Mouse (Mus musculus) liver, embryonic 15.5 days (tissue): ENCODE measurements around the gene Nr1d2. TPM values are rescaled to one million over a fixed set of nuclear protein-coding genes. Genes with fewer than 3 reads are reported as not detected.
"Not testable (repeated sequence)": the region's sequence is repeated elsewhere in the genome, so short reads cannot be mapped to it uniquely, and the experiment has no call there.

ENCODE experiments used
- ATAC-seq: fragments of 200-750 bp; cut with Nextera tagmentation; 2 replicates; pipeline ENCODE4 v1.8.0; 2017; ENCODE audit warnings: moderate number of reproducible peaks, mild to moderate bottlenecking, moderate library complexity; ENCODE audit not compliant: insufficient read depth
- H3K27ac ChIP-seq: fragments of 300-500 bp; sonication (generic); replicated peaks from 2 replicates; pipeline ENCODE4 v1.5.1; 2015; ENCODE audit warnings: mild to moderate bottlenecking, inconsistent platforms
- H3K27me3 ChIP-seq: fragments of 300-500 bp; sonication (generic); 2 replicates; pipeline ENCODE4 v1.6.1; 2015; ENCODE audit warnings: mild to moderate bottlenecking, inconsistent platforms
- H3K36me3 ChIP-seq: fragments of 300-500 bp; sonication (generic); replicated peaks from 2 replicates; pipeline ENCODE4 v1.6.1; 2015; ENCODE audit warnings: moderate library complexity, mild to moderate bottlenecking, inconsistent platforms
- H3K4me1 ChIP-seq: fragments of 300-500 bp; sonication (generic); replicated peaks from 2 replicates; pipeline ENCODE4 v1.6.1; 2015; ENCODE audit warnings: inconsistent platforms
- H3K4me2 ChIP-seq: fragments of 300-500 bp; sonication (generic); 2 replicates; pipeline ENCODE4 v1.6.1; 2015; ENCODE audit warnings: moderate library complexity, mild to moderate bottlenecking, inconsistent platforms
- H3K4me3 ChIP-seq: fragments of 300-500 bp; sonication (generic); replicated peaks from 2 replicates; pipeline ENCODE4 v1.5.1; 2015; ENCODE audit warnings: mild to moderate bottlenecking, inconsistent platforms
- H3K9ac ChIP-seq: fragments of 300-500 bp; sonication (generic); 2 replicates; pipeline ENCODE4 v1.6.1; 2015; ENCODE audit warnings: moderate library complexity, mild to moderate bottlenecking, inconsistent platforms
- H3K9me3 ChIP-seq: fragments of 300-500 bp; sonication (generic); replicated peaks from 2 replicates; pipeline ENCODE4 v1.6.1; 2016; ENCODE audit warnings: inconsistent platforms
- WGBS: fragments of 180-500 bp; shearing (Covaris S2); methylation state at CpG from one replicate; pipeline ENCODE4 v1.1.7; 2015; ENCODE audit warnings: mixed read lengths; ENCODE audit not compliant: insufficient replicate concordance; 5-methylcytosine and 5-hydroxymethylcytosine counted together
- polyA plus RNA-seq: library from polyadenylated mRNA; unstranded; fragments of >200 nt; fragmentation: Nextera tagmentation; extraction: Ambion mirVana; gene quantifications from 2 replicates; pipeline ENCODE4 v1.2.1, GENCODE M21; 2015

Gene Nr1d2
- 1.5 TPM in 2 replicates for polyA plus RNA-seq

DNA sequence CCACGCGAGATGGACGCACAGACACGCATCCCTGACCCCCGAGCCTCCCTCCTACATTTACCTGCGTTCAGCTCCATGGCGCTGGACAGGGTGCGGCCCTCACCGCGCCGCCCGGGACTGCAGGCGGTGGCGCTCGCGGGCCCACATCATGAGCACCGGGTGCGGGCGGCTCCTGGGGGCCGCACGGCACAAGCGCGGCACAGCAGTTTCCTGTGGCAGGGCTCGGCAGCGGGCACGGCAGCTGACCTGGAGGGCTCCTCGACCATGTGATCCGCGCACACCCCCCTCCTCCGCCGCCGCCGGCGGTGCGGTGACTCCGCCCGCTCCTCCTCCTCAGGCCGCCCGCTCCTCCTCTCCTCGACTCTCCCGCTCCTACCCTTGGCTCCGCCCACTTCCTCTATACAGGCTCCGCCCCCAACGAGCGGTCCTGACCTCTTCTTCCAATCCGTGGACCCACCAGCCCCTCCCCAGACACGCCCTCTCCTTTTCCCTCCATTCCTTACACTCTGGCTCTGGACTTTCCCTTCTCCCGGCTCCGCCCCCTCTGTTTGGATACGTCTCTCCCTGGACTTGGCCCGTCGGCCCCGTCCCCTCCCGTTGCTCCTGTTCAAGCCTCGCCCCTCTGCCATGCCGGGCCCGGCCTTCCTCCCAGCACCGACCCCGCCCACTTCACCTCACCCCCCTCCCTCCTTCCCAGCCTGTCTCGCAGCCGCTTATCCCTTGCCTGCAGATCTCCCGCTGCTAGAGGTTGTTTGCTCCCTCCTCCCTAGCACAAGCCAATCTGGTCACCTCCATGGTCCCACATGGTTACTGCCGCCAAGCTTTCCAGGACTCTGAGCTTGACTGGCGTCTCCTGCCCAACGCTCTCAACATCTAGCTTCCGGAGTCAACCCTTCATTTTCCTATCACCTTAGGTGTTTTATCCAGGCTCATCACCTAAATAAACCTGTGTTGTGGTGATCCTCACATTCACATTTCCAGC, at the start of gene Nr1d2:
Gene Nr1d2, minus strand, starts transcription at position 378 of the 982 bp plus-strand sequence.
- peak within 1 kb of the TSS; percentile 98 for H3K4me2 ChIP-seq
- H3K4me1 ChIP-seq = peaks cover 21% of the 10 kb centered on the region
- no peaks in the 10 kb centered on the region for H3K27me3 ChIP-seq

GRCm38 (mm10) chr14:18287391-18287790, 48.5 kb upstream of the Nr1d2 start:
- no peak overlapping the region for H3K9ac ChIP-seq
- no peak overlapping the region for H3K27ac ChIP-seq
- 68% methylated on average over 2 of the region's 2 CpGs for WGBS
- no peaks in the 10 kb centered on the region for H3K4me1 ChIP-seq
- ATAC-seq = no peak
- H3K4me2 ChIP-seq = no peak overlapping the region
- no peaks in the 10 kb centered on the region for H3K27me3 ChIP-seq
- H3K36me3 ChIP-seq = peaks cover 4% of the 10 kb centered on the region; the same call in 1 of the 2 replicates
- H3K4me3 ChIP-seq = no peak overlapping the region
- H3K9me3 ChIP-seq = no peaks in the 10 kb centered on the region

More for the DNA sequence above, at the start of gene Nr1d2:
- peak within 1 kb of the TSS; percentile 74 for H3K4me3 ChIP-seq
- H3K9me3 ChIP-seq = no peaks in the 10 kb centered on the region
- peak; percentile 83 for ATAC-seq
- peak within 1 kb of the TSS; percentile 60 for H3K9ac ChIP-seq
- WGBS = under 1% methylated on average over 56 of the region's 66 CpGs
- peak within 1 kb of the TSS; percentile 71 for H3K27ac ChIP-seq
- H3K36me3 ChIP-seq = no peaks in the 10 kb centered on the region

GRCm38 (mm10) chr14:18286441-18286840, 47.5 kb upstream of the Nr1d2 start:
- Histone ChIP-seq H3K9ac (no peak overlapping the region), H3K36me3 (peaks cover 6% of the 10 kb centered on the region; the same call in 1 of the 2 replicates), H3K27me3 (no peaks in the 10 kb centered on the region), H3K4me3 (no peak overlapping the region), H3K4me1 (no peaks in the 10 kb centered on the region), H3K27ac (no peak overlapping the region), H3K4me2 (no peak overlapping the region), H3K9me3 (no peaks in the 10 kb centered on the region)
- ATAC-seq = no peak
- whole genome bisulfite sequencing = 78% methylated on average over 2 of the region's 2 CpGs

DNA sequence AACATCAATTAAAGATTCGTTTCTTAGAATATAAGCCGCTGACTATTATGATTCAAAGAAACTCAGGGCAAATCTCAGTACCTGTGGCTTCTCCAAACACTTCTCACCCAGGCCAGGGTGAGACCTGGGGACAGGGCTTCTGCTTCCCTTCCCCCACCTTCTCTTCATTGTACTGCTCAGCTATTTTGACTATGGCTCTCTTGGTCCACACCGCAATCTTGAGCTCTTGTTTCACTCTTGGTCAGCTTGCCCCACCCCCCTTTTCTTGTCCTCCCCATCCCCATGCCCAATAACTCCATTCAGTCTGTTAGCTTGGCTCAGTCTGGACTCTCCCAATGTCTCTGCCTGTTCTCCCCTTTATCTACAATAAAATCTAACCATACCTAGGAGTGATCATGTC, 46.5 kb upstream of the Nr1d2 start:
- Histone ChIP-seq H3K27me3 (no peaks in the 10 kb centered on the region), H3K36me3 (peaks cover 8% of the 10 kb centered on the region; the same call in 1 of the 2 replicates), H3K9me3 (no peaks in the 10 kb centered on the region), H3K4me3 (no peak overlapping the region), H3K9ac (no peak overlapping the region), H3K27ac (no peak overlapping the region), H3K4me1 (no peaks in the 10 kb centered on the region), H3K4me2 (no peak overlapping the region)
- 84% methylated on average over 3 of the region's 3 CpGs for WGBS
- no peak for ATAC-seq

GRCm38 (mm10) chr14:18284581-18284980, 45.7 kb upstream of the Nr1d2 start:
- Histone ChIP-seq H3K9me3 (no peaks in the 10 kb centered on the region), H3K4me3 (no peak overlapping the region), H3K4me1 (no peaks in the 10 kb centered on the region), H3K27ac (no peak overlapping the region), H3K9ac (no peak overlapping the region), H3K36me3 (peaks cover 13% of the 10 kb centered on the region), H3K27me3 (no peaks in the 10 kb centered on the region), H3K4me2 (no peak overlapping the region)
- ATAC-seq = no peak
- WGBS = 64% methylated on average over 2 of the region's 2 CpGs

DNA sequence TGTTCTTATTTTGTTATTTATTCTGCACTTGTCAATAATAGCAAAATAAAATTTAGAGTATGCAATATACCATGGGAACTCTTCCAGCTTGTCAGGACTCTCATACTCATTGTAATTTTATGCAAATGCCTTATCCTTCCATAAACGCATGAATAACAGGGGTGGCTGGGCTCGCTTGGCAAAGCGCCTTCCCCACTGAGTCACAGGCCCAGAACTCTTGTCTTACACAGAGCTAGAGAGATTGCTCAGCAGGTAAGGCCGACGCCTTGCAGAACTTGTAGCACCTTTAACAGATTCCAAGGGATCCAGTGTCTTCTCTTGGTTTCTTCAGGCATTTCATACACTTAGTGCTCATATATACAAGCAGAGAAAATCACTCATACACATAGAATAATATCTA, 41.4 kb upstream of the Nr1d2 start:
- ATAC-seq = no peak
- WGBS = 83% methylated on average over 5 of the region's 5 CpGs
- no peaks in the 10 kb centered on the region for H3K4me1 ChIP-seq
- no peak overlapping the region for H3K27ac ChIP-seq
- peaks cover 37% of the 10 kb centered on the region for H3K36me3 ChIP-seq
- H3K4me3 ChIP-seq = no peak overlapping the region
- no peak overlapping the region for H3K9ac ChIP-seq
- no peak overlapping the region for H3K4me2 ChIP-seq
- H3K9me3 ChIP-seq = no peaks in the 10 kb centered on the region
- H3K27me3 ChIP-seq = no peaks in the 10 kb centered on the region

GRCm38 (mm10) chr14:18274526-18274925, 35.6 kb upstream of the Nr1d2 start:
- peaks cover 24% of the 10 kb centered on the region for H3K36me3 ChIP-seq
- no peak overlapping the region for H3K9ac ChIP-seq
- no peaks in the 10 kb centered on the region for H3K9me3 ChIP-seq
- WGBS = 70% methylated on average over 1 of the region's 1 CpGs
- H3K4me2 ChIP-seq = no peak overlapping the region
- H3K27ac ChIP-seq = no peak overlapping the region
- H3K4me3 ChIP-seq = no peak overlapping the region
- ATAC-seq = no peak
- H3K4me1 ChIP-seq = peaks cover 12% of the 10 kb centered on the region
- no peaks in the 10 kb centered on the region for H3K27me3 ChIP-seq

GRCm38 (mm10) chr14:18271666-18272065, 32.7 kb upstream of the Nr1d2 start:
- Histone ChIP-seq H3K27me3 (no peaks in the 10 kb centered on the region), H3K4me3 (peak overlapping the region; percentile 85), H3K4me2 (peak overlapping the region; percentile 90), H3K27ac (peak overlapping the region; percentile 87), H3K4me1 (peaks cover 17% of the 10 kb centered on the region), H3K9me3 (no peaks in the 10 kb centered on the region), H3K9ac (peak overlapping the region; percentile 87), H3K36me3 (peaks cover 19% of the 10 kb centered on the region)
- WGBS = 2% methylated on average over 7 of the region's 7 CpGs
- no peak for ATAC-seq

DNA sequence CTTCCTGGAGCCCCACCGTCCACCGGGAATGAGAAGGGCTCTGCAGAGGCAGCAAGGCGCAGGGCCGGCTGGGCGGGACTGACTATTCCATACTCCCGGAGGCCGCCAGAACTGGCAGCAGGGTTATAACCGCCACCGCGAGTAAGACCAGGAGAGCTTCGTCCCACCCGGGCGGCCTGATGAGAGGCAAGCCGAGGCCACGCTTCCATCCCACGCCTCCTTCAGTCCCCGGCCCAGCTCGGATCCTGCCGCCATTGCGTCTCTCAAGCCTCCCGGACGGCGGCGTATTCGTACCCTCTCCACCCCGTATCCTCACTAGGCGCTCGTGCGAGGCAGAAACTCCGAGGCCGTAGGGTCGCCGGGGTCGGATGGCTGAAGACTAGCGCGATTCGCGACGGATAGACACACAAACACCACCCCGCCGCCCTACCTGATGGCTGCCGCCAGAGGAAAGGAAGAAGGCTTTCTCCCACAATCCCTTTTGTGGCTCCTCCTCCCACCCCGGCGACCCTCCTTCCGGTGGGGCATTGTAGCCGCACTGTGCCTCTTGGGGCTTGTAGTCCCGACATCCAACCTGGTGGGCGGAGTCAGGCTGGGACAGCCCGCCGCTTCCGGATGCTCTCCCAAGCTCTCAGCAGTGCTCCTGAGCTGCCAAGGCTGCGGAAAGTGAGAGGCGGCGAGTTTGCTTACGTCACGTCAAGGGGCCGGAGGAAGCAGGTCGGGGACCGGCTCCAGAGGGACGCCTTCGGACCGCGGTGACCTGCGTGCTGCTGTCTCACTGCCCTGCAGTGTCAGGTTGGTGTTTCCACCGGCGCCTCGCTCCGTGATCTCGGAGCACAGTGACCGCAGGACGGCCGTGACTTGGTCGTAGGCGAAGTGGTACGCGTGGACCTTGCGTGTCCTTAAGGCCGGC, 31.9 kb upstream of the Nr1d2 start, which contains the start of the genes Nkiras1 and Rpl15:
Gene Nkiras1, plus strand, starts transcription at position 608 of the 913 bp plus-strand sequence.
Gene Rpl15, minus strand, starts transcription at position 863 of the 913 bp plus-strand sequence.
- Histone ChIP-seq H3K27ac (peak within 1 kb of the TSS; percentile 87), H3K9ac (peak within 1 kb of the TSS; percentile 87), H3K4me2 (peak within 1 kb of the TSS; percentile 90), H3K4me3 (peak within 1 kb of the TSS; percentile 85), H3K36me3 (peaks cover 23% of the 10 kb centered on the region), H3K9me3 (no peaks in the 10 kb centered on the region), H3K4me1 (peaks cover 17% of the 10 kb centered on the region), H3K27me3 (no peaks in the 10 kb centered on the region)
- ATAC-seq = peak; percentile 100
- WGBS = under 1% methylated on average over 78 of the region's 78 CpGs

DNA sequence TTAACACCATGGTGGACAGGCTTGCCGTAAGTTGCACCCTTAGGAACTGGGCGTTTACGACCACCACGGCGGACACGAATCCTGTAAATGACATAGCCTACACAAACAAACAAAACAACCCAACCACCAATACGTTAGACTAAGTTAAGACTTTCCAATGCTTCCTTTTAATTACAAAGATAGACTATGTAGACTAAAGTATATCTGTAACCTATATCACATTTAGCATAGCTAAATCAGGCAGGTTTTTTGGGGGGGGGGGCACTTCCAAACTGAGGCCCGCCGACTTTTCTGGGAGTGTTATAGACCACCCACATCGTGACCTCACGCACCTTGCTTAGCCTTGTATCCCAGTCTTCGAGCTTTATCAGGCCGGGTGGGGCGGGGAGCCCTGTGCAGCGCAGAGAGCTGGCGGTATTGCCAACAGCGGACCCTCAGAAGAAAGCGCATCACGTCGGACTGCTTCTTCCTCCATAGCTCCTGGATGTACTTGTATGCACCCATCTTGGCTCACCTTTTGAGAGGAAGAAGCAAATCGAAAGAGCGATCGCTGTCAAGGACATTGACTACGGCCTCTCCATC, 31.1 kb upstream of the Nr1d2 start:
- H3K36me3 ChIP-seq = peaks cover 23% of the 10 kb centered on the region
- peak overlapping the region; percentile 90 for H3K4me2 ChIP-seq
- H3K9ac ChIP-seq = peak overlapping the region; percentile 87
- peak overlapping the region; percentile 85 for H3K4me3 ChIP-seq
- not testable (repeated sequence) for H3K9me3 ChIP-seq, ATAC-seq, H3K27me3 ChIP-seq
- WGBS = under 1% methylated on average over 24 of the region's 24 CpGs
- H3K4me1 ChIP-seq = peaks cover 17% of the 10 kb centered on the region
- peak overlapping the region; percentile 87 for H3K27ac ChIP-seq
